17 mouse cellular contexts compared by ENCODE assay signal in genomic region chr3:38248941-38249340, GRCm38 (mm10).
"Had no signal": no experiment of that assay in that cellular context is flagged by ENCODE, and none has a peak within 500 bp of the region (broad histone marks: within the 10 kb centered on the region; RNA-seq: fewer than 3 reads in every experiment).

No protein-coding gene starts in this region.

- H3K27ac ChIP-seq: left cerebral cortex, adult 2 months; liver, embryonic 13.5 days; macrophage; midbrain, embryonic 12.5 days; midbrain, embryonic 15.5 days; neural tube, embryonic 12.5 days; neural tube, embryonic 15.5 days had no signal

- H3K9ac ChIP-seq: liver, embryonic 13.5 days; lung, embryonic 14.5 days; midbrain, embryonic 12.5 days; midbrain, embryonic 15.5 days; neural tube, embryonic 12.5 days; neural tube, embryonic 15.5 days had no signal

- ATAC-seq: lung, postnatal 0 days; midbrain, embryonic 15.5 days had no signal

- DNase-seq: kidney, adult 9 months; kidney, postnatal 25 days; layer of hippocampus, postnatal 36 days; liver, embryonic 13.5 days; lung, embryonic 14.5 days; right cerebral cortex, adult 18-20 months; right cerebral cortex, postnatal 14 days; right cerebral cortex, postnatal 4 days; thymus, adult 18-20 months; thymus, postnatal 36 days had no signal

- H3K4me2 ChIP-seq: liver, embryonic 13.5 days; lung, embryonic 14.5 days; midbrain, embryonic 12.5 days; midbrain, embryonic 15.5 days; neural tube, embryonic 12.5 days; neural tube, embryonic 15.5 days had no signal

- H3K36me3 ChIP-seq: liver, embryonic 13.5 days; midbrain, embryonic 12.5 days; midbrain, embryonic 15.5 days; neural tube, embryonic 12.5 days; neural tube, embryonic 15.5 days had no signal

- H3K27me3 ChIP-seq: liver, embryonic 13.5 days; midbrain, embryonic 12.5 days; midbrain, embryonic 15.5 days; neural tube, embryonic 12.5 days; neural tube, embryonic 15.5 days had no signal

- H3K4me1 ChIP-seq: liver, embryonic 13.5 days; midbrain, embryonic 12.5 days; midbrain, embryonic 15.5 days; neural tube, embryonic 12.5 days; neural tube, embryonic 15.5 days had no signal

- H3K4me3 ChIP-seq: left cerebral cortex, adult 2 months; liver, embryonic 13.5 days; midbrain, embryonic 12.5 days; midbrain, embryonic 15.5 days; neural tube, embryonic 12.5 days; neural tube, embryonic 15.5 days had no signal

- H3K9me3 ChIP-seq: liver, embryonic 13.5 days; midbrain, embryonic 12.5 days; midbrain, embryonic 15.5 days; neural tube, embryonic 12.5 days; neural tube, embryonic 15.5 days had no signal
